Mouse (Mus musculus) neural tube, embryonic 15.5 days (tissue): ENCODE measurements around the gene Rab3a. TPM values are rescaled to one million over a fixed set of nuclear protein-coding genes. Genes with fewer than 3 reads are reported as not detected.

Experiments used
- microRNA-seq: library from miRNA; unstranded; fragments of <30 nt; microRNA quantifications from one replicate; pipeline ENCODE4, GENCODE M21; 2017
- polyA plus RNA-seq: library from polyadenylated mRNA; unstranded; fragments of >200 nt; fragmentation: Nextera tagmentation; extraction: Ambion mirVana; gene quantifications from 2 replicates; pipeline ENCODE4 v1.2.1, GENCODE M21; 2015

Rab3a gene
- polyA plus RNA-seq, 1 experiment from 2014 or later: 627 TPM

Small RNAs within 50 kb of the gene (microRNA-seq; reads per million reads assigned to microRNA genes)
- not detected for gene Mir7240

Other genes starting within 250 kb of the Rab3a start
- 165 and 181 TPM in 2 replicates for gene Rex1bd, start 247.9 kb upstream of the Rab3a start, polyA plus RNA-seq
- gene Uba52, start 243.9 kb upstream of the Rab3a start, polyA plus RNA-seq: 653 and 714 TPM in 2 replicates
- gene Fkbp8, start 227.0 kb upstream of the Rab3a start, polyA plus RNA-seq: 381 and 389 TPM in 2 replicates
- gene Kxd1, start 226.7 kb upstream of the Rab3a start, polyA plus RNA-seq: 44.4 and 51.1 TPM in 2 replicates
- 14.7 and 19.2 TPM in 2 replicates for gene Ell, start 215.2 kb upstream of the Rab3a start, polyA plus RNA-seq
- 137 and 142 TPM in 2 replicates for gene Isyna1, start 160.3 kb upstream of the Rab3a start, polyA plus RNA-seq
- 170 and 175 TPM in 2 replicates for gene Ssbp4, start 145.8 kb upstream of the Rab3a start, polyA plus RNA-seq
- gene Lrrc25, start 138.5 kb upstream of the Rab3a start, polyA plus RNA-seq: 1.5 and 2.6 TPM in 2 replicates
- 0.22 TPM in 2 replicates for gene Gdf15, start 122.2 kb upstream of the Rab3a start, polyA plus RNA-seq
- 78.6 TPM in 2 replicates for gene Pgpep1, start 94.3 kb upstream of the Rab3a start, polyA plus RNA-seq
- 191 and 206 TPM in 2 replicates for gene Lsm4, start 81.4 kb upstream of the Rab3a start, polyA plus RNA-seq
- gene Jund, start 55.7 kb upstream of the Rab3a start, polyA plus RNA-seq: 73.7 and 82.7 TPM in 2 replicates
- gene Iqcn, start 51.2 kb upstream of the Rab3a start, polyA plus RNA-seq: 0.04 and 0.09 TPM in 2 replicates
- not detected in 2 replicates for gene Gm3336, start 36.1 kb upstream of the Rab3a start, polyA plus RNA-seq
- gene Pde4c, start 31.0 kb upstream of the Rab3a start, polyA plus RNA-seq: 0.17 and 0.40 TPM in 2 replicates
- 40.5 and 43.5 TPM in 2 replicates for gene Mpv17l2, start 6.3 kb downstream of the Rab3a start, polyA plus RNA-seq
- 97.5 and 102 TPM in 2 replicates for gene Pik3r2, start 22.0 kb downstream of the Rab3a start, polyA plus RNA-seq
- 18.9 and 21.0 TPM in 2 replicates for gene Mast3, start 50.4 kb downstream of the Rab3a start, polyA plus RNA-seq
- 0.14 and 1.4 TPM in 2 replicates for gene Il12rb1, start 53.8 kb downstream of the Rab3a start, polyA plus RNA-seq
- 7.8 and 8.5 TPM in 2 replicates for gene Arrdc2, start 85.0 kb downstream of the Rab3a start, polyA plus RNA-seq
- 17.6 and 18.6 TPM in 2 replicates for gene Kcnn1, start 108.6 kb downstream of the Rab3a start, polyA plus RNA-seq
- 162 and 163 TPM in 2 replicates for gene Ccdc124, start 119.3 kb downstream of the Rab3a start, polyA plus RNA-seq
- gene Slc5a5, start 138.1 kb downstream of the Rab3a start, polyA plus RNA-seq: 3.0 and 3.3 TPM in 2 replicates
- gene Rpl18a, start 142.7 kb downstream of the Rab3a start, polyA plus RNA-seq: 2,109 and 2,618 TPM in 2 replicates
- 59.5 and 64.6 TPM in 2 replicates for gene Map1s, start 151.3 kb downstream of the Rab3a start, polyA plus RNA-seq